Comparison of ENCODE assay signal across 8 mouse cellular contexts in the genomic region with DNA sequence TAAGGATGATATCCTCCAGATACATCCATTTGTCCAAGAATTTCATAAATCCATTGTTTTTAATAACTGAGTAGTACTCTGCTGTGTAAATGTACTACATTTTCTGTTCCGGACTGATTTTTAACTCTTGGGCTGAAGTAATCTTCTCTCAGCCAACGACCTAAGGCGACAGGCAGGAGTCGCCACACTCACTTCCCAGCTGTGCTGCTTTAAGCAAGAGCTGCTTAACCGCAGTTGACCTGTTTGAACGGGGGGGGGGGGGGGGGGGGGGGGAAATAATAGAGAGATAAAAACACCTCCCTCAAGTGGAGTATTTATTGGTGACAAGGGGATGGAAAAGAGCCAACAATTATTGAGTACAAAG. TPM values are rescaled to one million over a fixed set of nuclear protein-coding genes. Genes with fewer than 3 reads are reported as not detected.
DNase-seq lines count a peak whose midpoint lies in the region; ATAC-seq and TF ChIP-seq lines count a peak whose summit lies in the region.

No protein-coding gene starts in this region.

- H3K27me3 ChIP-seq in forebrain, postnatal 0 days (ENCODE audit: insufficient read depth, low read length): peaks cover 4% of the 10 kb centered on the region; the same call in 1 of the 2 replicates
- no peaks in the 10 kb centered on the region for H3K27me3 ChIP-seq in liver, postnatal 0 days (ENCODE audit: insufficient read depth, low read length)
- no peaks in the 10 kb centered on the region for H3K27me3 ChIP-seq in stomach, embryonic 14.5 days (ENCODE audit: control insufficient read depth, insufficient read depth, low read length)

- no peak overlapping the region for H3K27ac ChIP-seq in layer of hippocampus, adult 2 months
- H3K27ac ChIP-seq in forebrain, postnatal 0 days (ENCODE audit: low read depth, low read length): no peak overlapping the region
- H3K27ac ChIP-seq in liver, postnatal 0 days (ENCODE audit: low read depth): no peak overlapping the region
- no peak overlapping the region for H3K27ac ChIP-seq in stomach, embryonic 14.5 days (ENCODE audit: low read length)

- H3K9me3 ChIP-seq in forebrain, postnatal 0 days (ENCODE audit: low read length): no peaks in the 10 kb centered on the region
- H3K9me3 ChIP-seq in liver, postnatal 0 days (ENCODE audit: low read length): no peaks in the 10 kb centered on the region
- no peaks in the 10 kb centered on the region for H3K9me3 ChIP-seq in stomach, embryonic 14.5 days (ENCODE audit: control insufficient read depth, low read depth, low read length)

- ATAC-seq in forebrain, postnatal 0 days: no peak
- peak; percentile 34 for ATAC-seq in liver, postnatal 0 days
- no peak for ATAC-seq in stomach, embryonic 14.5 days (ENCODE audit: insufficient number of reproducible peaks, insufficient read depth, low FRiP score, low read depth)

- WGBS in forebrain, postnatal 0 days: 17% methylated on average over 6 of the region's 6 CpGs
- WGBS in liver, postnatal 0 days (ENCODE audit: insufficient replicate concordance): 7% methylated on average over 6 of the region's 6 CpGs
- 7% methylated on average over 6 of the region's 6 CpGs for WGBS in stomach, embryonic 14.5 days

- no peak overlapping the region for H3K9ac ChIP-seq in forebrain, postnatal 0 days
- H3K9ac ChIP-seq in liver, postnatal 0 days (replicated peaks): no peak overlapping the region
- H3K9ac ChIP-seq in stomach, embryonic 14.5 days (replicated peaks; ENCODE audit: low read depth, low read length): no peak overlapping the region

- H3K36me3 ChIP-seq in forebrain, postnatal 0 days (ENCODE audit: insufficient read depth): no peaks in the 10 kb centered on the region
- H3K36me3 ChIP-seq in liver, postnatal 0 days (replicated peaks; ENCODE audit: insufficient read depth, low read length): no peaks in the 10 kb centered on the region
- H3K36me3 ChIP-seq in stomach, embryonic 14.5 days (ENCODE audit: control insufficient read depth, insufficient read depth, low read length): no peaks in the 10 kb centered on the region

- intact Hi-C loops in gastrocnemius, postnatal 14 days (cut with DNase I; ENCODE audit: low total_unique reads): no loop called here
- intact Hi-C loops in left cerebral cortex, postnatal 36 days (cut with DNase I): no loop called here

- no peak for TF ChIP-seq EP300 in liver, postnatal 0 days (IDR thresholded peaks at IDR 0.05; ENCODE audit: low read depth)

- H3K4me1 ChIP-seq in forebrain, postnatal 0 days (ENCODE audit: insufficient read depth): no peaks in the 10 kb centered on the region
- H3K4me1 ChIP-seq in liver, postnatal 0 days (ENCODE audit: insufficient read depth): peaks cover 5% of the 10 kb centered on the region; the same call in 1 of the 2 replicates
- H3K4me1 ChIP-seq in stomach, embryonic 14.5 days (ENCODE audit: control insufficient read depth, insufficient read depth, low read length): no peaks in the 10 kb centered on the region

- peak overlapping the region; percentile 50; the same call in 1 of the 2 replicates for H3K4me3 ChIP-seq in layer of hippocampus, adult 2 months
- H3K4me3 ChIP-seq in forebrain, postnatal 0 days (ENCODE audit: low read depth, low read length): peak overlapping the region; percentile 28; the same call in 1 of the 2 replicates
- H3K4me3 ChIP-seq in liver, postnatal 0 days (ENCODE audit: low read depth, low read length): peak overlapping the region; percentile 46
- H3K4me3 ChIP-seq in stomach, embryonic 14.5 days (ENCODE audit: low read depth, low read length): peak overlapping the region; percentile 24

- H3K4me2 ChIP-seq in forebrain, postnatal 0 days (ENCODE audit: low read depth): peak overlapping the region; percentile 44
- H3K4me2 ChIP-seq in liver, postnatal 0 days (ENCODE audit: low read depth, low read length): peak overlapping the region; percentile 85
- peak overlapping the region; percentile 54 for H3K4me2 ChIP-seq in stomach, embryonic 14.5 days (replicated peaks; ENCODE audit: low read depth, low read length)

- no peak for DNase-seq in layer of hippocampus, adult 2 months (ENCODE audit: low spot score in 2 of 2)
- no peak for DNase-seq in layer of hippocampus, adult 9-11 months
- DNase-seq in forebrain, postnatal 0 days: no peak
- DNase-seq in liver, postnatal 0 days: no peak
- no peak for DNase-seq in gastrocnemius, postnatal 14 days
- DNase-seq in kidney, adult 8-10 months: no peak
- DNase-seq in left cerebral cortex, postnatal 36 days (ENCODE audit: low spot score in 2 of 2): no peak

- no peak for TF ChIP-seq CTCF in layer of hippocampus, adult 2 months (conservative IDR thresholded peaks at IDR 0.05)
- TF ChIP-seq CTCF in forebrain, postnatal 0 days (IDR thresholded peaks at IDR 0.05; ENCODE audit: low read depth): no peak
- peak; percentile 22; the same call in 1 of the 2 replicates for TF ChIP-seq CTCF in liver, postnatal 0 days (IDR thresholded peaks at IDR 0.05; ENCODE audit: low read depth)

RNA-seq across cellular contexts. Expression of gene Cpsf6, which starts 13.0 kb away (rescaled TPM):
- 100 to 1,000 TPM; 111 to 116 TPM for total RNA-seq in layer of hippocampus, adult 2 months (2021)
- total RNA-seq in forebrain, postnatal 0 days (2014; rRNA removed): 135 and 155 TPM in 2 replicates
- 70.1 and 88.9 TPM in 2 replicates for polyA plus RNA-seq in forebrain, postnatal 0 days (2015; fragmentation: Nextera tagmentation; extraction: Ambion mirVana)
- 34.4 and 38.6 TPM in 2 replicates for polyA plus RNA-seq in liver, postnatal 0 days (2015; fragmentation: Nextera tagmentation; extraction: Ambion mirVana)
- polyA plus RNA-seq in stomach, embryonic 14.5 days (2014; fragmentation: Nextera tagmentation; extraction: Ambion mirVana): 173 and 185 TPM in 2 replicates
- total RNA-seq in gastrocnemius, postnatal 14 days (2021): 10 to 100 TPM; 25.3 to 29.0 TPM
- total RNA-seq in left cerebral cortex, postnatal 36 days (2021): 100 to 1,000 TPM in 1 of 2 experiments, 10 to 100 TPM in 1; 94.5 to 120 TPM
